Mouse (Mus musculus) ES-E14 (cell line): ENCODE results near the gene Pigg.

ENCODE experiments used
- CHD2 ChIP-seq: IDR thresholded peaks from 2 replicates; pipeline ENCODE4 v1.6.1; 2014; ENCODE audit warnings: mild to moderate bottlenecking, low read depth, low read length, inconsistent platforms
- HCFC1 ChIP-seq: IDR thresholded peaks from 2 replicates; pipeline ENCODE4 v1.6.1; 2012; ENCODE audit warnings: low read length, inconsistent platforms, borderline replicate concordance; ENCODE audit not compliant: insufficient read depth
- MAFK ChIP-seq: IDR thresholded peaks from 2 replicates; pipeline ENCODE4 v1.6.1; 2014; ENCODE audit warnings: mild to moderate bottlenecking, low read depth, low read length, inconsistent platforms; ENCODE audit not compliant: insufficient read depth
- ZNF384 ChIP-seq: IDR thresholded peaks from 2 replicates; pipeline ENCODE4 v1.6.1; 2012; ENCODE audit warnings: low read depth, low read length, inconsistent platforms

DNA sequence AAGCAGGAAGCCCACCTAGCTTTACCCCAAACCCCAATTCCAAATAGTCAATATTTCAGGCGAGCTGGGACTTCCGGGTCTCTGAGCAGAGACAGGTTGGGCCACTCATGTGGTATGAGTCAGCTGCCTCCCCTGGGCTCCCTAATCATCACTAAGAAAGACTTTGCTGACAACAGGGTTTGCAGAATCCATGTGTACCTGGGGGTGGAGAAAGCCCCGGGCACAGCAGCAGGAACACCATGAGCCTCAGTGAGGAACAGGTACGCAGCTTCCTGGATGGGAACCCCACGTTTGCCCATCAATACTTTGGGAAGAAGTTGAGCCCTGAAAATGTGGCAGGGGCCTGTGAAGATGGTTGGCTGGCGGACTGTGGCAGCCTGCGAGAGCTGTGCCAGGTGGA lies 75.8 kb downstream of the Pigg start, which contains the start of gene Pde6b:
- no peak for TF ChIP-seq ZNF384
- TF ChIP-seq HCFC1 = no peak
- TF ChIP-seq CHD2 = no peak
- no peak for TF ChIP-seq MAFK
